Mouse (Mus musculus): ENCODE measurements at regions not wholly inside any gene's neighbourhood (a gene's known extent, or its start where the extent isn't known, plus 50 kb on each side); places are given as distances from the start of the nearest gene placed in this dataset.
A peak's percentile ranks its signal among the peaks of the same experiment; 100 is the strongest.

DNA sequence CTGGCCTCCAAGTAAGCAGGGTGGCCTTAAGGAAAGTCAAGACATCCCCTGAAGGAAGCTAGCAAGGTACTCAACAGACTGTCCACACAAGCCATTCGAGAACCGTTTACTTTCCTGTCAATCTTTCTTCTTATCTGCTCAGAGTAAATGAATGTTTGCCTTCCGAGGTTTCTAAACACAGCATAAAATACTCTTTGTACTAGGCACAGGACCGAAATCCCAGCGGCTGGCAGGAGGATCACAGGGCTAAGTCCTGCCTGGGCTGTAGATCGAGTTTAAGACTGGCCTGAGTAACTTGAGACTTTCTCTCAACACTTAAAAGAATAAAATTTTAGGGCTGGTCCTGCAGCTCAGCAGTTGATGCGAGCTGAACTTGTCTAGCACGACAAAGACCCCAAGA, 175.9 kb downstream of the Bcl2l11 start:
- no peak for DNase-seq (ENCODE audit: inconsistent age in 2 of 2, low spot score in 1 of 2)

DNA sequence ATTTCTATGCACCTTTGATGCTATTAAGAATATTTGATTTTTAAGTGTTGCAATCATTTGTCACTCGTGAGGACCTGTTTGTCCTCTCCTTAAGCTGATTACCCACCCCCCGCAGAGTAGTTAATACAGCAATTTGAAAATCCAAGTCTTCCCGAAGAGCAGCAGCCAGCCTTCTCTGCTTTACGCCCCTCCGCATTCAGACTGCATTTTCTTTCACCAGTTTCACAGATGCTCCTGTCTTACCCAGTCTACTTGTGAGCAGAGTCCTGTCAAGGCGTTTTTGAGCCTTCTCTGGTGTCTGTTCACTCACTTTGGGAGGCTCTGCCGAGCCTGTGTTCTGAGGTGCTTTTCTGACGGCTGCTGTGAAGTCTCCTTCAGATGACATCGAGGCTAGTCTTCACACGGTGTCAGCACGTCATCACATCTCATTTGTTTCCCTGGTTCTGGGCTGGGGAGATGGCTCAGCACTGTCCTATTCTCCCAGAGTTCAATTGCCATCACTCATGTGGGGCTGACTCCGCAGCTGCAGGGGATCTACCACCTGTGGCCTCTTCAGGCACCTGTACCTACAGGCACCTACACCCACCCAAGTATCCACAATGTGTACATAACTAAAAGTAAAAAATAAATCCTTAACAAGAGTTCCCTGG, 178.3 kb downstream of the Bcl2l11 start:
- DNase-seq (ENCODE audit: inconsistent age in 2 of 2, low spot score in 1 of 2): no peak

GRCm38 (mm10) chr2:128306693-128307092, 180.9 kb downstream of the Bcl2l11 start:
- no peak for DNase-seq (ENCODE audit: inconsistent age in 2 of 2, low spot score in 1 of 2)

GRCm38 (mm10) chr2:128309541-128310030, 183.7 kb downstream of the Bcl2l11 start:
- no peak for DNase-seq (ENCODE audit: inconsistent age in 2 of 2, low spot score in 1 of 2)

DNA sequence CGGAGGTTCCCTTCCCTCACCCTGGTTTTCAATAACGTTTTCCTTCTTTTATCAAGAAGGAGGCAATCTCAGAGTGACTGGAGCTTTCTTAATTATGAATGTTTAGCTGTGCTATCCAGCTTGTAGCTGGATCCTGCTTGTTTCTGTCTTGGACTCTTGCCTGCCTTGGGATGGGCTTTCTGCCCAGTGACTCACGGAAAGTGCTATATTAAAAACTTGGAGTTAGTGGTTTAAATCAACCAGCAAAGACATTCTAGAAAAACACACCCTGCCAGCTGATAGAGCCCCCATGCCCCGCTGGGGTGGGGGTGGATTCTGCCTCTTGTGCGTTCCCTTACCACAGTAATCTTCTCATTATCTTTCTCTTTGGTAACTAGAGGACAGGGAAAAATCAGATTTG, 184.2 kb downstream of the Bcl2l11 start:
- DNase-seq (ENCODE audit: inconsistent age in 2 of 2, low spot score in 1 of 2): peak; percentile 84 to 94

DNA sequence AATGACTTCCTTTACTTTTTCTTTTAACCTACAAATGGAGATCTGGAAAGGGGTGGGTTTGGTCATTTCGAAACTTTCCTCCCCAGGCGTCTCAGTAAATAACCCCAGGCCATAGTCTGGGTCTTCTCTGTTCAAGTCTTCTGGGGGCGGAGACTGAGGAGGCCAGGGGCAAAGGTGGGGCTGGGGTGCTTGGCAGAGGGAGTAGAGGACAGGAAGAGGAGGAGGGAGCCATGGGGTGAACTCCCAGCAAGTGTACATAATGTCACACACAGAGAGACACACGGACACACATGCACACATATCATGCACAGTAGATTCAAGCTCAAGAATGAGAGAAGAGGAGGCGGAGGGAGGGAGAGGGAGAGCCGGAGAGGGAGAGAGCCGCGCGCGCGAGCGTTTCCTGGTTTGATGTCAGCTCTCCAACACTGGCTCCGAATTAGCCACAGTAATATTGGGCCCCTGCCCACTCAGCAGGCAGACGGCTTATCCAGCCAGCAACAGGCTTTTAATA, 186.3 kb downstream of the Bcl2l11 start:
- DNase-seq (ENCODE audit: inconsistent age in 2 of 2, low spot score in 1 of 2): peak; percentile 38 to 50

DNA sequence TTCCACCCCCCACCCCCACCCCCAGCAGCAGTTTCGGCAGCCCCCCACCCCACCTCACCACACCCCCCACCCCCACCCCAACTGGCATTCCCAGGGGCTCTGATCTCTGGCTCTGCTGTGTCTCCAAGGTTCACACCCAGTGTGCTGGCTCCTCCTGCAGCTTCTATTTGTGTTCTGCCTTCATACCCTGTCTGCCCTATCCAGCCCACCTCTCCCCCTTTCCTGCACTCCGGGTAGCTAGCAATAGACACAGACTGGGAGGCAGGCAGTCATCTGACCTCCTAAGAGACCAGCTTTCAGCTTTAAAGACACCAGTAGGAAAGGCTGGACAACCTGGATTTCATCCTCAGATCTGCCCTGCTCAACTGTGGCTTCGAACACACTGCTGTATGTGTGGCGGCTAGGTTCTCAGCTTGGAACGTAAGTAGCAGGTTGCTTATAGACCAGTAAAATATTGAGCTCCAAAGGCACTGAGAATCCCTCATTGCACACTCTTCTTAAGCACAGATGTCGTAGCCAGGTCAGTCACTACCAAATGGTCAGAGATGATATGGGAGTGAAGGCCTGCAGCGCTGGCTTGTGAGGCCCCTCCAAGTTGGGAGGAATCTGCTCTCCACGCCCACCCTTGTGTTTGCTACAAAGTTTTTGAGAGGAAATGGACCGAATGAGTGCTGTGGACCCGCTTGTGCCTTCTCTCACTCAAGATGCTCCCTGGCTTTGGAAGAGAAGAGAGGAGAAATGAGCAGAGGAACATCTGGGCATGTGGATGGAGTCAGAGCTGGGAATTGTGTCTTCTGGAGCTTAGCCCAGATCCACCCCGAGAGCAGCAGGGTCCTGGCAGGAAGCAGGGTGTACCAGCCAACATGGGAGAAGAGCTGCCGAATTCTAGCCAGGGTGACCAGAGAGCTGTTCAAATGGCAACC, 187.1 kb downstream of the Bcl2l11 start:
- no peak for DNase-seq (ENCODE audit: inconsistent age in 2 of 2, low spot score in 1 of 2)

GRCm38 (mm10) chr2:128313582-128313918, 187.7 kb downstream of the Bcl2l11 start:
- no peak for DNase-seq (ENCODE audit: inconsistent age in 2 of 2, low spot score in 1 of 2)

DNA sequence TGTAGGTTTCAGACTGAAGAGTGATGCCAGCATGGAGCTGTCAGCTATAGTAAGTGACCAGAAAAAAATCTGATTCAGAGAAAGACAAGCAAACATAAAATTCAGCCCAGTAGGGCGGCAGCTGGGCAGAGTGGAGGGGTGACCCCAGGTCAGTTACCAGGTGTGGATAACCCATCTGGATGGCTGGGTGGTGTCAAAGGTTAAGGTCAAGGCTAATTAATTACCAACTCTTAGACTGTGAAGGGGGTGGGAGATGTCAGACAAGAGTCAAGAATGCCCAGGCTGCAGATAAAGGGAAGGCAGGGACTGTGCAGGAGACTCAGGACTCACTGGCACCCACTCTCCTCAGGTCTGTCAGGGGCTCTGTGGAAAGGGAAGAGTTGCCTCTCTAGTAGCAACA, 188.1 kb downstream of the Bcl2l11 start:
- DNase-seq (ENCODE audit: inconsistent age in 2 of 2, low spot score in 1 of 2): no peak

DNA sequence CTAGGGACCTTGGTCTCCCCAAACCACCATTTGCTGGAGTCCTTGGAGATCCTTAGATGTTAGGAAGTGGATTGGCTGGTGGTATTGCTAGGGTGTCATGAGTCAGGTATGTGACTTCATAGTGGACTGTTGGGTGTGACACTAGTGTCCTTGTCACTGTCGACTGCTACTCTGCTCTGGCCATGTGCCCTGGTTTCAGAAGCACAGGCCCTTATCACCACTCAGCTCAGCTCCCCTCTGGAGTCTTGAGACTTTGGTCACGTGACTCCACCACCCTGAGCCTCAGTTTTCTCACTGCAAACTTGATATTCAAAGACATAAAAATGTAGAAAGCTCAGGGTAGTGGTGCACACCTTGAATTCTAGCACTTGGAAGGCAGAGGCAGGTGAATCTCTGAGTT, 190.7 kb downstream of the Bcl2l11 start:
- peak; percentile 32 to 72 for DNase-seq (ENCODE audit: inconsistent age in 2 of 2, low spot score in 1 of 2)

DNA sequence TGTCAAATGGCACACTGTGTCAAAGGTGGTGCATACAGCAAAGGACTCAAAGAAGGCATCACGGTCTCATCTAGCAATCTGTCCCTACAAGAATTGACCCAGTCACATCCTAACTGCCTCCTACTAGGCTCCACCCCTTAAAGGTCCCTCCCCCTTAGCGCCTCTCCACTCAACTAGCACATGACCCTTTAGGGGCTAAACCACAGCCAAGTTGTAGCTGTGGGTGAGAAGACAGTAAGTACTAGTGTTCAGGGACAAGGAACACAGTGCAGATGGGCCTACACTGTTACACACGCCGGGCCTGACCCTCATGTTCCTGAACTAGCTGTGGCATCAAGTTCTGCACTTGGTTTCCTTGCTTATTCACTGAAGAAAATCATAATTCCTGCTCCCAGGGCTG, 192.4 kb downstream of the Bcl2l11 start:
- DNase-seq (ENCODE audit: inconsistent age in 2 of 2, low spot score in 1 of 2): no peak

- no peak for DNase-seq (ENCODE audit: inconsistent age in 2 of 2, low spot score in 1 of 2)
Measured at GRCm38 (mm10) chr2:128318956-128319355, 193.1 kb downstream of the Bcl2l11 start.

GRCm38 (mm10) chr2:128321475-128321874, 195.6 kb downstream of the Bcl2l11 start:
- peak; percentile 38 to 64 for DNase-seq (ENCODE audit: inconsistent age in 2 of 2, low spot score in 1 of 2)

DNA sequence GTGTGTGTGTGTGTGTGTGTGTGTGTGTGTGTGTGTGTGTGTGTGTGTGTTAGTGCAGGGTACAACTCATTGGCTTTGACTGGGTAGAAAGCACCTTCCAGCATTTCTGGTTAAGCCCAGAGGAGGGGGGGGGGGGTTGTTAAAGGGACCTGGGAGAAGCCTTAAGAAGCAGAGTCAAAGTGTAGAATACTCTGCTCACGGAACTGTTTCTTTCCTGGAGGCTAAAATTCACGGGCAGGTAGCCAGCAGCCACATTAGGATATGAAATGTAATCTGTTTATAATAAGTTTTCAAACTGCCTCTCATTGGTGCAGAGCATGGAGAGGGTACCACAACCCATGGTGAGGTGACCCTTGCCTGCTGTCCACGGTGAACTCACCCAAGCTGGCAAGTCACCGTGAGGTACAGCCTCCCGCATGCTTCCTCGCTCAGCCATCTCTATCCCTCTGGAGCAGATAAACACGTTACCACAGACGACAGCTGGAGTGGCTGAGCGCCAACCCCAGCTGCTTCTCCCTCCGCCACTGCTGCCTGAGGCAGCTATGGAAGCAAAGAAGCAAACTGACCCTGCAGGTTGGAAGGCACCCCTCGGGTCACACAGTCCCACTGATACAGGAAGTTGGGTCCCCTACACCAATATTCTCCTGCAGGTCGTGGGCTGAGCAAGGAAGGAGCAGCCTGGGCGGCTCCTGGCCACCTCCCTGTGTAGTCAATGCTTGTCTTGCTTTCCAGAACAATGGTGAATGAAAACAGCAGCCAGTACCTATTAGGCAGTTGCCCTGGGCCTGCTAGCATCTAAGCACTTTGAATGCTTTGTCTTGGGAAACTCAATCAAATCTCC, 198.6 kb downstream of the Bcl2l11 start:
- DNase-seq (ENCODE audit: inconsistent age in 2 of 2, low spot score in 1 of 2): peak; percentile 26 to 54

DNA sequence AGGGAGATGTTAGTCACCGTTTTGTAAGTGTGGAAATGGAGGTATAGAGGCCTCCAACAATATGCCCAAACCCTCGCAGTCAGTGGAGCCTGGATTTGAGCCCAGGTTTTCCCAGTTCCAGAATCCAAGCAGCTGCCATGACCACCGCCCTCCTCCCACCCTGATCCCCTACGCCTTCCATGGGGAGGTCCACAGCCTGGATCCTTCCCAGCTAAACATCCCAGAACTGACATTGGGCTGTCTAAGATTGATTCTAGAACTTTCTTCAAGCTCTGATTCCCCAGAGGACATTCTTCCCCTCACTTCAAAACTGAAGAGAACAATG, 199.2 kb downstream of the Bcl2l11 start:
- no peak for DNase-seq (ENCODE audit: inconsistent age in 2 of 2, low spot score in 1 of 2)

GRCm38 (mm10) chr2:128325456-128325855, 199.6 kb downstream of the Bcl2l11 start:
- no peak for DNase-seq (ENCODE audit: inconsistent age in 2 of 2, low spot score in 1 of 2)

DNA sequence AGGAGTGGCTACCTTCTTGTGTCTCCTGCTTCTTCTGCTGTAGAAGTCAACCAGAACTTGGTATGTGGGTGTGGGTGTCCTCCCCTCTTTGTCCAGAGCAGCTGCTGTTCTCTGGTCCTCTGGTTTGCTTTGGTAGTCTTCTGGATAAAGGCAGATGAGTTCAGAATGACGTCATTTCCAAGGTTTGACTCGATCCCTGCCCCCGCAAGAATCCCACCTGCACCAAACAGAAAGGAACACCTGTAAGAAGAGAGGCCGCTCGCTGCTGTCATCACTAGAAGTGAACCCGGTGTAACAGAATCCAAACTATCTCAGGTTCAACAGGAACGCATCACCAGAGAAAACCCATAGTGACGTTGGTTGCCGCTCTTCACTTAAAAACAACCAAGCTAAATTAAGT, 205.0 kb downstream of the Bcl2l11 start:
- DNase-seq (ENCODE audit: inconsistent age in 2 of 2, low spot score in 1 of 2): no peak

GRCm38 (mm10) chr2:128331275-128331674, 205.4 kb downstream of the Bcl2l11 start:
- DNase-seq (ENCODE audit: inconsistent age in 2 of 2, low spot score in 1 of 2): no peak

DNA sequence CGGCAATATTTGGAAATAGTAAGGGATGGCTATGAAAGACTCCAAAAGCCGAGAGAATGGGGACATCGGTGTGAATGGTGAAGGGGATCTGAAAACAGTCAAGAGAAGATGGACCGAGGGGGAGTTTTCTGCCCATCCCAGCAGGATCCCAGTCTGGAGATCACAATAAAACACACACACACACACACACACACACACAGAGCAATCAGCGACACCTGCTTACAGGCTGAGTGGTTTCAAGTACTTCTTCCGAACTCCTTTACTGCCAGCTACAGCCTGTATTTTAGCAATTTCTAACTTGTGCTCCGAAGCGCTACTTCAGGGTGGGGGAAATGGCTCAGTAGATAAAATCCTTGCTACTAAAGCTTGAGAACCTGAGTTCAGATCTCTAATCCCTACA, 205.8 kb downstream of the Bcl2l11 start:
- DNase-seq (ENCODE audit: inconsistent age in 2 of 2, low spot score in 1 of 2): no peak

- no peak for DNase-seq (ENCODE audit: inconsistent age in 2 of 2, low spot score in 1 of 2)
Measured at GRCm38 (mm10) chr2:128333401-128334142, 207.7 kb downstream of the Bcl2l11 start.

- DNase-seq (ENCODE audit: inconsistent age in 2 of 2, low spot score in 1 of 2): no peak
Measured at GRCm38 (mm10) chr2:128334143-128334470, 208.3 kb downstream of the Bcl2l11 start.
